Comparison of ENCODE assay signal across 25 mouse cellular contexts in genomic region chr17:47012896-47013295, GRCm38 (mm10). TPM values are rescaled to one million over a fixed set of nuclear protein-coding genes. Genes with fewer than 3 reads are reported as not detected.
DNase-seq lines count a peak whose midpoint lies in the region; ATAC-seq lines count a peak whose summit lies in the region.
"Had no signal": no experiment of that assay in that cellular context is flagged by ENCODE, and none has a peak within 500 bp of the region (broad histone marks: within the 10 kb centered on the region; RNA-seq: fewer than 3 reads in every experiment).

No protein-coding gene starts in this region.

- H3K36me3 ChIP-seq in limb, embryonic 11.5 days (ENCODE audit: control insufficient read depth, insufficient read depth, low read length): no peaks in the 10 kb centered on the region
- H3K36me3 ChIP-seq in limb, embryonic 10.5 days: no peaks in the 10 kb centered on the region
- H3K36me3 ChIP-seq: embryonic facial prominence, embryonic 13.5 days; forebrain, embryonic 12.5 days; hindbrain, embryonic 12.5 days; midbrain, embryonic 10.5 days; neural tube, embryonic 13.5 days had no signal

- H3K27ac ChIP-seq in limb, embryonic 11.5 days (replicated peaks; ENCODE audit: low read depth, low read length): no peak overlapping the region
- H3K27ac ChIP-seq in limb, embryonic 10.5 days: no peak overlapping the region
- H3K27ac ChIP-seq: embryonic facial prominence, embryonic 13.5 days; forebrain, embryonic 12.5 days; heart, adult 2 months; hindbrain, embryonic 12.5 days; midbrain, embryonic 10.5 days; neural tube, embryonic 13.5 days had no signal

- no peaks in the 10 kb centered on the region for H3K9me3 ChIP-seq in limb, embryonic 11.5 days (ENCODE audit: control insufficient read depth, low read length)
- H3K9me3 ChIP-seq in limb, embryonic 10.5 days (replicated peaks): no peaks in the 10 kb centered on the region
- H3K9me3 ChIP-seq: embryonic facial prominence, embryonic 13.5 days; forebrain, embryonic 12.5 days; hindbrain, embryonic 12.5 days; midbrain, embryonic 10.5 days; neural tube, embryonic 13.5 days had no signal

- H3K4me3 ChIP-seq in limb, embryonic 11.5 days (ENCODE audit: low read depth, low read length): no peak overlapping the region
- no peak overlapping the region for H3K4me3 ChIP-seq in limb, embryonic 10.5 days
- H3K4me3 ChIP-seq: embryonic facial prominence, embryonic 13.5 days; erythroblast, embryonic 14.5 days; forebrain, embryonic 12.5 days; heart, adult 2 months; hindbrain, embryonic 12.5 days; midbrain, embryonic 10.5 days; myocyte; neural tube, embryonic 13.5 days had no signal

- 33% methylated on average over 11 of the region's 11 CpGs for WGBS in limb, embryonic 11.5 days
- 47% methylated on average over 11 of the region's 11 CpGs for WGBS in limb, embryonic 10.5 days

- ATAC-seq in limb, embryonic 11.5 days (ENCODE audit: insufficient number of reproducible peaks, low FRiP score, low TSS enrichment, low read depth): no peak
- ATAC-seq: midbrain, embryonic 16.5 days had no signal

- 0 out of 2 replicates have a peak, but pooled peaks cover 3% of the 10 kb centered on the region for H3K4me1 ChIP-seq in limb, embryonic 11.5 days (ENCODE audit: control insufficient read depth, insufficient read depth, low read length)
- peaks cover 13% of the 10 kb centered on the region for H3K4me1 ChIP-seq in limb, embryonic 10.5 days

- H3K4me2 ChIP-seq in limb, embryonic 11.5 days (ENCODE audit: low read depth, severe bottlenecking): no peak overlapping the region
- H3K4me2 ChIP-seq: embryonic facial prominence, embryonic 13.5 days; forebrain, embryonic 12.5 days; hindbrain, embryonic 12.5 days; neural tube, embryonic 13.5 days had no signal

- no peak overlapping the region for H3K9ac ChIP-seq in limb, embryonic 11.5 days (ENCODE audit: low read length)
- H3K9ac ChIP-seq: embryonic facial prominence, embryonic 13.5 days; forebrain, embryonic 12.5 days; hindbrain, embryonic 12.5 days; neural tube, embryonic 13.5 days had no signal

- no peaks in the 10 kb centered on the region for H3K27me3 ChIP-seq in limb, embryonic 11.5 days (ENCODE audit: control insufficient read depth, insufficient read depth, low read length)
- H3K27me3 ChIP-seq in limb, embryonic 10.5 days (ENCODE audit: low read depth, poor library complexity, severe bottlenecking): no peaks in the 10 kb centered on the region
- H3K27me3 ChIP-seq: embryonic facial prominence, embryonic 13.5 days had no signal

- peak; percentile 35 for DNase-seq in cerebellum, adult 9-10 months
- no peak for DNase-seq in cerebellum, postnatal 25 days
- peak; percentile 18 for DNase-seq in limb, embryonic 11.5 days (ENCODE audit: low spot score)
- no peak for DNase-seq in limb, embryonic 10.5 days (ENCODE audit: low spot score)
- peak; percentile 68 for DNase-seq in urinary bladder, postnatal 14 days (ENCODE audit: low spot score)
- DNase-seq in urinary bladder, adult 2 months (ENCODE audit: low spot score): no peak
- DNase-seq in lung, postnatal 36 days: peak; percentile 56
- DNase-seq: B cell, adult 2 months; cerebellum, postnatal 10 days; embryo, embryonic 11 days; gastrocnemius, postnatal 25 days; heart, adult 2 months; kidney, adult 2 months; layer of hippocampus, postnatal 36 days; retina, postnatal 1 day; right cerebral cortex, postnatal 25 days; spleen, adult 18-20 months had no signal

RNA-seq across cellular contexts. Expression of gene Ubr2, which starts 2.5 kb away (rescaled TPM):
- polyA plus RNA-seq in limb, embryonic 11.5 days (2014; fragmentation: Nextera tagmentation; extraction: Ambion mirVana): 19.2 and 20.2 TPM in 2 replicates
- polyA plus RNA-seq in limb, embryonic 10.5 days (2016; fragmentation: Nextera tagmentation; extraction: Ambion mirVana): 18.5 and 18.8 TPM in 2 replicates
- 33.4 and 39.2 TPM in 2 replicates for polyA plus RNA-seq in urinary bladder, adult 2 months (2012; rRNA removed)

Comparison
In these comparisons a context has a peak if more than half of its experiments do, and no peak if none do; other contexts are left out.
1. DNase-seq: peak in cerebellum, adult 9-10 months (single experiment), limb, embryonic 11.5 days (single experiment), urinary bladder, postnatal 14 days (single experiment) and lung, postnatal 36 days (single experiment); none in cerebellum, postnatal 25 days (0 of 2), limb, embryonic 10.5 days (single experiment) and urinary bladder, adult 2 months (single experiment).